Mouse (Mus musculus) liver, embryonic 14.5 days (tissue): ENCODE data around the gene Atp2a3.

Source experiments
- CTCF ChIP-seq: IDR thresholded peaks from 2 replicates; pipeline ENCODE4 v1.5.1; 2016; ENCODE audit warnings: antibody characterized with exemption, low read depth, control low read depth
- EP300 ChIP-seq: IDR thresholded peaks from 2 replicates; pipeline ENCODE4 v1.6.1; 2016; ENCODE audit warnings: antibody characterized with exemption, low read depth

DNA sequence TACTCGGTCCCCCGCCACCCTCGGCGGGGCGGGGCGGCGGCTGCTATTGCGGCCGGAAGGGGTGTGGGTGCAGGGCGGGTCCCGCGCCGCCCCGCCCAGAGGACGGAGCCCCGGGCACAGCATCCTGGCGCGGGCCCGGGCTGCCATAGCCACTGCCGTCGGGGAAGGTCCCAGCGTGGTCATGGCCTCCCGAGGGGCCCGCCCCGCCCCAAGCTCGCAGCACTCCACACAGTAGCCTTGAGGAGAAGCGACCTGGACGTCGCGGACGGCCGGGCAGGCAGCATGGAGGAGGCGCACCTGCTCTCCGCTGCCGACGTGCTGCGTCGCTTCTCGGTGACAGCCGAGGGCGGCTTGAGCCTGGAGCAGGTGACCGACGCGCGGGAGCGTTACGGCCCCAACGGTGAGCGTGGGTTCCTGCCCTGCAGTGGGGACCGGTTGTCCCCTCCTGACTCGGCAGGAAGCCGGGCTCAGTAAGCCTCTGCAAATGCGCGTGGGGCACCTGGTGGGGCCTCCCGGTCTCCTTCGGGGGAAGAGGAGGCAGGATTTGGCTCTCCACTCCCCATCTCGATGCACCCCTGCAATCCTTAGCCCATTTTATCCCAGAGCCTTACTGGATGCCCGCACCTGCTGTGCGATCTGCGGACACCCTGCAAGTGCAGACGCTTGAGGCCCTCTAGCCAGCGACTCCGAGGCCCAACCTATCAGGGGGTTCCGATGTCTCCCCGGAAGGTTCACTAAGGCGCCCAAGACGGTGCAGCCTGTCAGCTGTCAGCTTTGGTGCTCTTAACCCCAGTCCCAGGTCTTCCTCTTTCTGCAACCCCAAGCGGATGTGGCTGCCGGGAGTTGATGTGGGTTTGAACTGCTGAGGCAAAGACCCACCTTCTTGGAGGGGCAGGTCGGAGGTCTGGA, at the start of gene Atp2a3:
- TF ChIP-seq CTCF (no peak), EP300 (no peak)
